Mouse (Mus musculus): ENCODE measurements around the gene Pde4c.

Gene Pde4c

GRCm38 (mm10) chr8:70723486-70724210 is at the start of gene Pde4c:
Pde4c (plus strand) TSS chr8:70723720.
- no peak for DNase-seq (ENCODE audit: low spot score)

GRCm38 (mm10) chr8:70674109-70674508 is 49.4 kb upstream of the Pde4c start:
- no peak for DNase-seq (ENCODE audit: low spot score)

- DNase-seq (ENCODE audit: low spot score): no peak
These were observed 48.8 kb upstream of the Pde4c start for GRCm38 (mm10) chr8:70674716-70675115.

GRCm38 (mm10) chr8:70675336-70675735 is 48.2 kb upstream of the Pde4c start:
- DNase-seq (ENCODE audit: low spot score): no peak

- DNase-seq (ENCODE audit: low spot score): no peak
These were observed 46.0 kb upstream of the Pde4c start for GRCm38 (mm10) chr8:70677451-70678080.

- no peak for DNase-seq (ENCODE audit: low spot score)
These were observed 44.8 kb upstream of the Pde4c start for GRCm38 (mm10) chr8:70678679-70679078.

- DNase-seq (ENCODE audit: low spot score): no peak
These were observed 44.1 kb upstream of the Pde4c start for GRCm38 (mm10) chr8:70679404-70679803.

- peak; percentile 51 for DNase-seq (ENCODE audit: low spot score)
These were observed 43.5 kb upstream of the Pde4c start for GRCm38 (mm10) chr8:70680039-70680438.

- DNase-seq (ENCODE audit: low spot score): no peak
These were observed 42.1 kb upstream of the Pde4c start for GRCm38 (mm10) chr8:70681410-70681809.

- peak; percentile 69 for DNase-seq (ENCODE audit: low spot score)
These were observed 41.3 kb upstream of the Pde4c start for GRCm38 (mm10) chr8:70682193-70682592.

- DNase-seq (ENCODE audit: low spot score): no peak
These were observed 40.8 kb upstream of the Pde4c start for GRCm38 (mm10) chr8:70682692-70683091.

GRCm38 (mm10) chr8:70684291-70684690 is 39.2 kb upstream of the Pde4c start:
- DNase-seq (ENCODE audit: low spot score): no peak

- peak; percentile 68 for DNase-seq (ENCODE audit: low spot score)
These were observed 35.9 kb upstream of the Pde4c start for GRCm38 (mm10) chr8:70687576-70687975.

- DNase-seq (ENCODE audit: low spot score): no peak
These were observed 35.4 kb upstream of the Pde4c start for GRCm38 (mm10) chr8:70688136-70688535.

- no peak for DNase-seq (ENCODE audit: low spot score)
These were observed 33.6 kb upstream of the Pde4c start for GRCm38 (mm10) chr8:70689892-70690390.

- no peak for DNase-seq (ENCODE audit: low spot score)
These were observed 32.3 kb upstream of the Pde4c start for GRCm38 (mm10) chr8:70691230-70691629.

GRCm38 (mm10) chr8:70691727-70692231 is 31.7 kb upstream of the Pde4c start:
- peak; percentile 42 for DNase-seq (ENCODE audit: low spot score)

GRCm38 (mm10) chr8:70693636-70694035 is 29.9 kb upstream of the Pde4c start:
- DNase-seq (ENCODE audit: low spot score): no peak

GRCm38 (mm10) chr8:70695318-70696018 is 28.1 kb upstream of the Pde4c start:
- DNase-seq (ENCODE audit: low spot score): no peak

- DNase-seq (ENCODE audit: low spot score): peak; percentile 79
These were observed 27.3 kb upstream of the Pde4c start for GRCm38 (mm10) chr8:70696019-70696885.

- DNase-seq (ENCODE audit: low spot score): no peak
These were observed 26.6 kb upstream of the Pde4c start for GRCm38 (mm10) chr8:70696946-70697345.
